ENCODE assay signal across 1 mouse cellular context in genomic region chr7:141443828-141444237, GRCm38 (mm10).
TF ChIP-seq lines count a peak whose summit lies in the region.

Gene Pidd1, minus strand, starts transcription at chr7:141444025.

TF ChIP-seq in MEL, 35 proteins besides CTCF, POLR2A, EP300 and RAD21 (continued from another document):
- TF ChIP-seq USF2 (IDR thresholded peaks at IDR 0.05; ENCODE audit: borderline replicate concordance in 1 of 2, insufficient read depth in 1 of 2, low read depth in 1 of 2, low read length in 2 of 2) (no peak), JUND (IDR thresholded peaks at IDR 0.05; ENCODE audit: low read depth, low read length) (no peak), ZKSCAN1 (IDR thresholded peaks at IDR 0.05; ENCODE audit: low read depth, low read length) (no peak), MAX (IDR thresholded peaks at IDR 0.05; ENCODE audit: low read length) (peak; percentile 80), MAZ (IDR thresholded peaks at IDR 0.05; ENCODE audit: low read depth, low read length) (no peak; the same call in 1 of the 2 replicates), MYB (IDR thresholded peaks at IDR 0.05; ENCODE audit: low read depth, low read length) (no peak), KAT2A (conservative IDR thresholded peaks at IDR 0.05; ENCODE audit: low read depth, low read length) (no peak; the same call in 1 of the 2 replicates), RCOR1 (IDR thresholded peaks at IDR 0.05; ENCODE audit: low read depth, low read length) (no peak), SIN3A (IDR thresholded peaks at IDR 0.05; ENCODE audit: low read length) (peak; percentile 82), NRF1 (IDR thresholded peaks at IDR 0.05; ENCODE audit: insufficient read depth, low read depth, low read length, poor library complexity, severe bottlenecking) (no peak), CHD1 (IDR thresholded peaks at IDR 0.05; ENCODE audit: low read depth, low read length) (no peak), GABPA (IDR thresholded peaks at IDR 0.05; ENCODE audit: low read depth, low read length) (no peak), MXI1 (IDR thresholded peaks at IDR 0.05; ENCODE audit: low read depth, low read length) (peak; percentile 90), E2F4 (IDR thresholded peaks at IDR 0.05; ENCODE audit: borderline replicate concordance, low read depth, low read length) (peak; percentile 99), MYC (IDR thresholded peaks at IDR 0.05; ENCODE audit: low read depth, low read length) (peak; percentile 83; the same call in 1 of the 2 replicates), MAFK (IDR thresholded peaks at IDR 0.05; ENCODE audit: borderline replicate concordance, low read depth, low read length) (no peak)
